Mouse (Mus musculus) heart, embryonic 14.5 days (tissue): ENCODE measurements around the gene Rac1. TPM values are rescaled to one million over a fixed set of nuclear protein-coding genes. Genes with fewer than 3 reads are reported as not detected.

Source experiments
- ATAC-seq: fragments of 200-750 bp; cut with Nextera tagmentation; 2 replicates; pipeline ENCODE4 v1.8.0; 2017; ENCODE audit warnings: low read depth, moderate TSS enrichment; ENCODE audit not compliant: insufficient number of reproducible peaks, insufficient read depth, low FRiP score
- H3K27ac ChIP-seq, 2 experiments: fragments of 200-500 bp in 1 of 2; fragments of 300-500 bp in 1 of 2; sonication (generic) in 1 of 2; replicated peaks in 1 of 2; 2 replicates each; pipeline ENCODE4 v1.5.1; 2012 to 2014; ENCODE audit warnings: low read depth in 2 of 2, low read length in 2 of 2, control low read depth in 1 of 2, mild to moderate bottlenecking in 1 of 2, mixed read lengths in 1 of 2; ENCODE audit not compliant: control insufficient read depth in 1 of 2, insufficient read depth in 1 of 2
- H3K27me3 ChIP-seq: fragments of 300-500 bp; sonication (generic); 2 replicates; pipeline ENCODE4 v1.6.1; 2014; ENCODE audit warnings: mild to moderate bottlenecking, low read length, control low read depth; ENCODE audit not compliant: control insufficient read depth, insufficient read depth
- H3K36me3 ChIP-seq: fragments of 300-500 bp; sonication (generic); 2 replicates; pipeline ENCODE4 v1.6.1; 2014; ENCODE audit warnings: mild to moderate bottlenecking, control low read depth, low read length, mixed read lengths; ENCODE audit not compliant: control insufficient read depth, insufficient read depth
- H3K4me1 ChIP-seq, 2 experiments: fragments of 200-500 bp in 1 of 2; fragments of 300-500 bp in 1 of 2; sonication (generic) in 1 of 2; 2 replicates each; pipeline ENCODE4 v1.6.1; 2012 to 2014; ENCODE audit warnings: low read length in 2 of 2, control low read depth in 1 of 2, mixed read lengths in 1 of 2; ENCODE audit not compliant: control insufficient read depth in 2 of 2, insufficient read depth in 2 of 2
- H3K4me2 ChIP-seq: fragments of 300-500 bp; sonication (generic); 2 replicates; pipeline ENCODE4 v1.6.1; 2014; ENCODE audit warnings: mild to moderate bottlenecking, low read length
- H3K4me3 ChIP-seq, 2 experiments: fragments of 200-500 bp in 1 of 2; fragments of 300-500 bp in 1 of 2; sonication (generic) in 1 of 2; 2 replicates each; pipeline ENCODE4 v1.5.1; 2012 to 2014; ENCODE audit warnings: low read length in 2 of 2, mild to moderate bottlenecking in 2 of 2, control low read depth in 1 of 2, low read depth in 1 of 2, moderate library complexity in 1 of 2; ENCODE audit not compliant: control insufficient read depth in 1 of 2, insufficient read depth in 1 of 2
- H3K9ac ChIP-seq: fragments of 300-500 bp; sonication (generic); 2 replicates; pipeline ENCODE4 v1.6.1; 2014; ENCODE audit warnings: mild to moderate bottlenecking, low read length
- H3K9me3 ChIP-seq: fragments of 300-500 bp; sonication (generic); 2 replicates; pipeline ENCODE4 v1.6.1; 2016; ENCODE audit warnings: low read length, control low read depth; ENCODE audit not compliant: control insufficient read depth
- WGBS: fragments of 180-500 bp; shearing (Covaris S2); extraction: QIAGEN DNeasy Blood & Tissue Kit; methylation state at CpG from one replicate; pipeline ENCODE4 v1.1.7; 2014; 5-methylcytosine and 5-hydroxymethylcytosine counted together
- polyA plus RNA-seq: library from polyadenylated mRNA; unstranded; fragments of >200 nt; fragmentation: Nextera tagmentation; extraction: Ambion mirVana; gene quantifications from 2 replicates; pipeline ENCODE4 v1.2.1, GENCODE M21; 2014

Gene Rac1
- polyA plus RNA-seq, 1 experiment from 2014 or later: 407 TPM

GRCm38 (mm10) chr5:143465156-143466085 is 62.4 kb downstream of the Rac1 start:
- Histone ChIP-seq H3K27me3 (no peaks in the 10 kb centered on the region), H3K36me3 (peaks cover 27% of the 10 kb centered on the region), H3K9ac (peak overlapping the region; percentile 80), H3K9me3 (no peaks in the 10 kb centered on the region), H3K27ac (no peak overlapping the region), H3K4me3 (peak overlapping the region; percentile 66 to 74), H3K4me1 (peaks cover 5 to 14% of the 10 kb centered on the region in 2 experiments; a peak in 3 of 4 replicates), H3K4me2 (peak overlapping the region; percentile 88)
- 30% methylated on average over 23 of the region's 23 CpGs for WGBS
- no peak for ATAC-seq

GRCm38 (mm10) chr5:143464757-143465118 is 63.1 kb downstream of the Rac1 start:
- no peaks in the 10 kb centered on the region for H3K9me3 ChIP-seq
- peaks cover 3 to 13% of the 10 kb centered on the region in 2 experiments; a peak in 2 of 4 replicates for H3K4me1 ChIP-seq
- ATAC-seq: peak; percentile 39; the same call in 1 of the 2 replicates
- under 1% methylated on average over 20 of the region's 20 CpGs for WGBS
- H3K27me3 ChIP-seq: no peaks in the 10 kb centered on the region
- peak overlapping the region; percentile 2 to 60 for H3K27ac ChIP-seq
- H3K9ac ChIP-seq: peak overlapping the region; percentile 80
- peak overlapping the region; percentile 88 for H3K4me2 ChIP-seq
- H3K4me3 ChIP-seq: peak overlapping the region; percentile 66 to 74
- H3K36me3 ChIP-seq: peaks cover 25% of the 10 kb centered on the region

- peaks cover 3 to 13% of the 10 kb centered on the region in 2 experiments; a peak in 2 of 4 replicates for H3K4me1 ChIP-seq
- peak within 1 kb of the TSS; percentile 66 to 74 for H3K4me3 ChIP-seq
- no peaks in the 10 kb centered on the region for H3K27me3 ChIP-seq
- ATAC-seq: peak; percentile 89
- H3K4me2 ChIP-seq: peak within 1 kb of the TSS; percentile 88
- H3K36me3 ChIP-seq: peaks cover 21% of the 10 kb centered on the region
- H3K9me3 ChIP-seq: no peaks in the 10 kb centered on the region
- H3K27ac ChIP-seq: peak within 1 kb of the TSS; percentile 13 to 60
- 3% methylated on average over 43 of the region's 43 CpGs for WGBS
- H3K9ac ChIP-seq: peak within 1 kb of the TSS; percentile 80
Observed at GRCm38 (mm10) chr5:143464100-143464756, 63.6 kb downstream of the Rac1 start, which contains the start of gene Daglb. TSS of gene Daglb (plus strand) at chr5:143464584.

GRCm38 (mm10) chr5:143463671-143464070 is 64.2 kb downstream of the Rac1 start:
- peak overlapping the region; percentile 88 for H3K4me2 ChIP-seq
- H3K27ac ChIP-seq: peak overlapping the region in 1 of 2 experiments; percentile 60; a peak in 1 of 4 replicates
- peak overlapping the region; percentile 66 to 74 for H3K4me3 ChIP-seq
- H3K9me3 ChIP-seq: no peaks in the 10 kb centered on the region
- peak overlapping the region; percentile 80 for H3K9ac ChIP-seq
- no peaks in the 10 kb centered on the region for H3K27me3 ChIP-seq
- peaks cover 3 to 13% of the 10 kb centered on the region in 2 experiments; a peak in 2 of 4 replicates for H3K4me1 ChIP-seq
- WGBS: 76% methylated on average over 11 of the region's 11 CpGs
- no peak for ATAC-seq
- peaks cover 20% of the 10 kb centered on the region for H3K36me3 ChIP-seq

Other genes starting within 250 kb of the Rac1 start
- 0.07 TPM in 1 of 2 replicates, not detected in the other for gene Zfp853, start 234.4 kb downstream of the Rac1 start, polyA plus RNA-seq
- 17.7 and 18.4 TPM in 2 replicates for gene E130309D02Rik, start 212.7 kb downstream of the Rac1 start, polyA plus RNA-seq
- 58.7 and 60.1 TPM in 2 replicates for gene Zdhhc4, start 198.8 kb downstream of the Rac1 start, polyA plus RNA-seq
- gene Grid2ip, start 170.7 kb downstream of the Rac1 start, polyA plus RNA-seq: 0.09 and 0.18 TPM in 2 replicates
- gene Kdelr2, start 124.2 kb downstream of the Rac1 start, polyA plus RNA-seq: 228 and 254 TPM in 2 replicates
- gene Daglb, start 63.5 kb downstream of the Rac1 start, polyA plus RNA-seq: 10.8 TPM in 2 replicates
- 49.2 and 56.2 TPM in 2 replicates for gene Cyth3, start 94.4 kb upstream of the Rac1 start, polyA plus RNA-seq
- gene Usp42, start 204.2 kb upstream of the Rac1 start, polyA plus RNA-seq: 12.6 and 12.8 TPM in 2 replicates